Mouse (Mus musculus) kidney, embryonic 15.5 days (tissue): ENCODE data around the gene Eef1akmt2. TPM values are rescaled to one million over a fixed set of nuclear protein-coding genes. Genes with fewer than 3 reads are reported as not detected.

Experiments used
- ATAC-seq: fragments of 200-750 bp; cut with Nextera tagmentation; replicated peaks from 2 replicates; pipeline ENCODE4 v1.8.0; 2017; ENCODE audit warnings: moderate TSS enrichment; ENCODE audit not compliant: low FRiP score
- H3K27ac ChIP-seq: fragments of 300-500 bp; sonication (generic); 2 replicates; pipeline ENCODE4 v1.5.1; 2015; ENCODE audit warnings: mild to moderate bottlenecking, inconsistent platforms
- H3K27me3 ChIP-seq: fragments of 300-500 bp; sonication (generic); 2 replicates; pipeline ENCODE4 v1.6.1; 2015; ENCODE audit warnings: inconsistent platforms
- H3K36me3 ChIP-seq: fragments of 300-500 bp; sonication (generic); 2 replicates; pipeline ENCODE4 v1.6.1; 2015; ENCODE audit warnings: inconsistent platforms
- H3K4me1 ChIP-seq: fragments of 300-500 bp; sonication (generic); 2 replicates; pipeline ENCODE4 v1.6.1; 2015; ENCODE audit warnings: inconsistent platforms
- H3K4me2 ChIP-seq: fragments of 300-500 bp; sonication (generic); 2 replicates; pipeline ENCODE4 v1.6.1; 2015; ENCODE audit warnings: moderate library complexity, mild to moderate bottlenecking, inconsistent platforms
- H3K4me3 ChIP-seq: fragments of 300-500 bp; sonication (generic); replicated peaks from 2 replicates; pipeline ENCODE4 v1.5.1; 2015; ENCODE audit warnings: mild to moderate bottlenecking, inconsistent platforms
- H3K9ac ChIP-seq: fragments of 300-500 bp; sonication (generic); 2 replicates; pipeline ENCODE4 v1.6.1; 2015; ENCODE audit warnings: mild to moderate bottlenecking, inconsistent platforms
- H3K9me3 ChIP-seq: fragments of 300-500 bp; sonication (generic); replicated peaks from 2 replicates; pipeline ENCODE4 v1.6.1; 2016; ENCODE audit warnings: inconsistent platforms
- WGBS: fragments of 180-500 bp; shearing (Covaris S2); methylation state at CpG from one replicate; pipeline ENCODE4 v1.1.7; 2015; ENCODE audit warnings: mixed read lengths; 5-methylcytosine and 5-hydroxymethylcytosine counted together
- polyA plus RNA-seq: library from polyadenylated mRNA; unstranded; fragments of >200 nt; fragmentation: Nextera tagmentation; extraction: Ambion mirVana; gene quantifications from 2 replicates; pipeline ENCODE4 v1.2.1, GENCODE M21; 2015

The Eef1akmt2 gene
- polyA plus RNA-seq, 1 experiment from 2014 or later = 67.9 TPM

- Histone ChIP-seq H3K4me2 (no peak overlapping the region), H3K4me1 (peaks cover 15% of the 10 kb centered on the region), H3K27me3 (no peaks in the 10 kb centered on the region), H3K4me3 (no peak overlapping the region), H3K9ac (no peak overlapping the region), H3K9me3 (no peaks in the 10 kb centered on the region), H3K36me3 (no peaks in the 10 kb centered on the region), H3K27ac (no peak overlapping the region)
- ATAC-seq = no peak
- WGBS = 71% methylated on average over 5 of the region's 5 CpGs
These were observed 5.7 kb upstream of the Eef1akmt2 start for GRCm38 (mm10) chr7:132858043-132858608.

DNA sequence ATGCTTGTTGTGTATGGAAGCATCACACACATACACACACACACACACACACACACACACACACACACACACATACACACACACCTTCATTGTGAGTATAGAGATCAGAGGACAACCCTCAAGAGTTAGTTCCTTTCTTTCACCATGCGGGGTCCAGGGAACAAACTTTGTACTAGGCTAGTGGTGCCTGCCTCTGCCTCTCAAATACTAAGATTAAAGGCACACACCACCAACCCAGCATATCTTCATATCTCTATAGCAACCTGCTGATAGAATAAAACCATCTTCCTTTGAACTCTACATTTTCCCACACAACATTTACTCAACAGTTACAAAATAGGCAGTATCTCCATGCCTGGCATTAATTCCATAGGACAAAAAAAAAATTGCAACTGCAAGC lies 3.6 kb upstream of the Eef1akmt2 start:
- ATAC-seq = no peak

DNA sequence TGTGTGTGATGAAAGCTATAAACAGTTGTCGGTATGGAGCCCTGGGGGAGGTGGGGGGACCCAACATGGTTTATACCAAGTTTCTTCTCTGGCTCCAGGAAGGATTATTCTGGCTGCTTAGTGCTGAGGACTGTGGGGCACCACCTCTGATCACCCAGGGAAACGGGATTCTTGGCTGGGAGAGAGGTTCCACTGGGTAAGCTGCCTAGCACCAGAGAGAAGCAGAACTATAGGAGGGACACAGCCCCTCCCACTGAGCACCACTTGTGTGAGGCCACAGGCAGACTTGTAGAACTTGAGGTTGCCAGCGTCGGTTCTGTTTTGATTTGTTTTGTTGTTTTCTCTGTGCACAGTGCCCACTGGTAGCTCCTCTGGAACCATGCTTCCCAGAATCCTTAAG lies 1.5 kb upstream of the Eef1akmt2 start:
- no peak for ATAC-seq
- H3K36me3 ChIP-seq = peaks cover 16% of the 10 kb centered on the region

More for the DNA sequence above, 3.6 kb upstream of the Eef1akmt2 start:
- H3K4me3 ChIP-seq = no peak overlapping the region
- 83% methylated on average over 1 of the region's 1 CpGs for WGBS
- no peak overlapping the region for H3K27ac ChIP-seq
- no peak overlapping the region for H3K9ac ChIP-seq
- no peaks in the 10 kb centered on the region for H3K36me3 ChIP-seq
- peaks cover 27% of the 10 kb centered on the region for H3K4me1 ChIP-seq
- H3K4me2 ChIP-seq = no peak overlapping the region
- no peaks in the 10 kb centered on the region for H3K9me3 ChIP-seq
- no peaks in the 10 kb centered on the region for H3K27me3 ChIP-seq

GRCm38 (mm10) chr7:132853361-132853760 lies 888 bp upstream of the Eef1akmt2 start:
- Histone ChIP-seq H3K4me3 (no peak overlapping the region), H3K9ac (no peak overlapping the region), H3K4me1 (peaks cover 14% of the 10 kb centered on the region), H3K27ac (no peak overlapping the region), H3K27me3 (no peaks in the 10 kb centered on the region), H3K4me2 (no peak overlapping the region), H3K36me3 (peaks cover 22% of the 10 kb centered on the region), H3K9me3 (no peaks in the 10 kb centered on the region)
- 84% methylated on average over 6 of the region's 6 CpGs for WGBS
- ATAC-seq = no peak

More for the DNA sequence above, 1.5 kb upstream of the Eef1akmt2 start:
- no peaks in the 10 kb centered on the region for H3K27me3 ChIP-seq
- no peaks in the 10 kb centered on the region for H3K9me3 ChIP-seq
- H3K9ac ChIP-seq = no peak overlapping the region
- no peak overlapping the region for H3K27ac ChIP-seq
- H3K4me2 ChIP-seq = no peak overlapping the region
- H3K4me1 ChIP-seq = peaks cover 19% of the 10 kb centered on the region
- no peak overlapping the region for H3K4me3 ChIP-seq
- 73% methylated on average over 4 of the region's 4 CpGs for WGBS

DNA sequence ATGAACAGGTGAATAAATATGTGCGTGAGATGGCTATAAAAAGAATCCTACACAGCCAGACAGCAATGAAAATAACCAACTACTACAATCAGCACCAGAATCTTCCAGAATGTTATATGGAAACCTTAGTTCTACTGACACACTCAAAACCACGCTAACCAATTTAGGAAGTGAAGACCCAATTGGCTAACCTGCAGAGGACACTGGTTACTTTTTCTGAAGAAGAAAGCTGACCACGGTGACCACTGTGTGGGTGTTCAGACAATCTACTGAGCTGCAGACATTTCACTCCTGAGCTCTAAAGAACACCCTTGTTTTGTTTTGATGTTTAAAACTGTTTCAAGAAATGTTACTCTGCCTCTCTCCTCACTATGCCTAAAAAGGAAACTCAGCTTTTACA lies 9.3 kb downstream of the Eef1akmt2 start:
- no peak overlapping the region for H3K9ac ChIP-seq
- peaks cover 64% of the 10 kb centered on the region for H3K36me3 ChIP-seq
- H3K4me3 ChIP-seq = no peak overlapping the region
- no peak for ATAC-seq
- H3K4me2 ChIP-seq = no peak overlapping the region
- no peaks in the 10 kb centered on the region for H3K9me3 ChIP-seq
- no peak overlapping the region for H3K27ac ChIP-seq
- WGBS = 92% methylated on average over 3 of the region's 3 CpGs
- 0 out of 2 replicates have a peak, but pooled peaks cover 3% of the 10 kb centered on the region for H3K4me1 ChIP-seq
- no peaks in the 10 kb centered on the region for H3K27me3 ChIP-seq

- no peak overlapping the region for H3K4me2 ChIP-seq
- H3K4me3 ChIP-seq = no peak overlapping the region
- H3K9ac ChIP-seq = no peak overlapping the region
- WGBS = 93% methylated on average over 1 of the region's 1 CpGs
- H3K4me1 ChIP-seq = 0 out of 2 replicates have a peak, but pooled peaks cover 3% of the 10 kb centered on the region
- H3K36me3 ChIP-seq = peaks cover 60% of the 10 kb centered on the region
- no peak overlapping the region for H3K27ac ChIP-seq
- ATAC-seq = no peak
- no peaks in the 10 kb centered on the region for H3K27me3 ChIP-seq
- H3K9me3 ChIP-seq = no peaks in the 10 kb centered on the region
These were observed 10.0 kb downstream of the Eef1akmt2 start for GRCm38 (mm10) chr7:132842455-132842854.

- no peak overlapping the region for H3K4me3 ChIP-seq
These were observed 11.2 kb downstream of the Eef1akmt2 start for GRCm38 (mm10) chr7:132841287-132841686.

GRCm38 (mm10) chr7:132830955-132831354 lies 21.5 kb downstream of the Eef1akmt2 start:
- 0 out of 2 replicates have a peak overlapping the region, but pooled peaks have one; percentile 1 for H3K4me2 ChIP-seq
- peak overlapping the region; percentile 51; the same call in 1 of the 2 replicates for H3K27ac ChIP-seq
- ATAC-seq = no peak

More at GRCm38 (mm10) chr7:132841287-132841686, 11.2 kb downstream of the Eef1akmt2 start:
- no peak overlapping the region for H3K4me2 ChIP-seq
- H3K4me1 ChIP-seq = 0 out of 2 replicates have a peak, but pooled peaks cover 3% of the 10 kb centered on the region
- no peaks in the 10 kb centered on the region for H3K9me3 ChIP-seq
- WGBS = 62% methylated on average over 5 of the region's 5 CpGs
- no peak overlapping the region for H3K27ac ChIP-seq
- H3K9ac ChIP-seq = no peak overlapping the region
- ATAC-seq = no peak
- no peaks in the 10 kb centered on the region for H3K27me3 ChIP-seq
- peaks cover 61% of the 10 kb centered on the region for H3K36me3 ChIP-seq

GRCm38 (mm10) chr7:132824346-132825022 lies 28.0 kb downstream of the Eef1akmt2 start:
- H3K4me3 ChIP-seq = no peak overlapping the region

More at GRCm38 (mm10) chr7:132830955-132831354, 21.5 kb downstream of the Eef1akmt2 start:
- Histone ChIP-seq H3K9ac (no peak overlapping the region), H3K9me3 (no peaks in the 10 kb centered on the region), H3K4me1 (no peaks in the 10 kb centered on the region), H3K4me3 (no peak overlapping the region), H3K36me3 (peaks cover 60% of the 10 kb centered on the region), H3K27me3 (no peaks in the 10 kb centered on the region)
- 58% methylated on average over 4 of the region's 4 CpGs for WGBS

GRCm38 (mm10) chr7:132823832-132824231 lies 28.6 kb downstream of the Eef1akmt2 start:
- H3K9ac ChIP-seq = no peak overlapping the region
- H3K27me3 ChIP-seq = no peaks in the 10 kb centered on the region
- no peaks in the 10 kb centered on the region for H3K4me1 ChIP-seq
- no peak overlapping the region for H3K27ac ChIP-seq
- ATAC-seq = no peak
- H3K36me3 ChIP-seq = peaks cover 41% of the 10 kb centered on the region
- H3K4me2 ChIP-seq = no peak overlapping the region
- H3K4me3 ChIP-seq = no peak overlapping the region
- no peaks in the 10 kb centered on the region for H3K9me3 ChIP-seq

More at GRCm38 (mm10) chr7:132824346-132825022, 28.0 kb downstream of the Eef1akmt2 start:
- Histone ChIP-seq H3K36me3 (peaks cover 43% of the 10 kb centered on the region), H3K27ac (no peak overlapping the region), H3K4me1 (no peaks in the 10 kb centered on the region), H3K4me2 (no peak overlapping the region), H3K27me3 (no peaks in the 10 kb centered on the region), H3K9me3 (no peaks in the 10 kb centered on the region), H3K9ac (no peak overlapping the region)
- no peak for ATAC-seq
- 17% methylated on average over 1 of the region's 1 CpGs for WGBS

DNA sequence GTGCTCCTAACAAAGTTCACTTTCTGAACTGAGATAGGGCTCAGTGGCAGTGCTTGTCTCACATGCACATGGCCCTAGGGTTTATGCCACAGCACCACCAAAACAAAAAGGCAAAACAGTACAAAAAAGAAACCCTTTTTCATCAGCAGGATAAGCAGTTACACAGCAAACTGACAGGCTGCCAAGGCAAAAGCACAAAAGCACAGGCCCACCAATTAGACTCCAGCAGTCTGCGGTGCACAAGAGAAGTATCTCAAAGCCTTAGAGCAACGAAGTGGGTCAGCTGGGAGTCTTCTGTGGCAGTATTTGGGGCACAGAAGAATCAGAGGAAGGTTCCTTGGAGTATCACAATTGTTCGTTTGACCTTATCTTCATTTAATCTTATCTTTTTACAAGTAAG lies 31.8 kb downstream of the Eef1akmt2 start:
- Histone ChIP-seq H3K9ac (no peak overlapping the region), H3K4me2 (no peak overlapping the region), H3K4me3 (no peak overlapping the region), H3K4me1 (no peaks in the 10 kb centered on the region), H3K27me3 (no peaks in the 10 kb centered on the region), H3K27ac (no peak overlapping the region), H3K9me3 (no peaks in the 10 kb centered on the region), H3K36me3 (peaks cover 14% of the 10 kb centered on the region)
- 88% methylated on average over 3 of the region's 3 CpGs for WGBS
- ATAC-seq = no peak

GRCm38 (mm10) chr7:132817056-132817455 lies 35.4 kb downstream of the Eef1akmt2 start:
- Histone ChIP-seq H3K4me3 (no peak overlapping the region), H3K4me2 (no peak overlapping the region), H3K9ac (no peak overlapping the region), H3K36me3 (0 out of 2 replicates have a peak, but pooled peaks cover 2% of the 10 kb centered on the region), H3K9me3 (no peaks in the 10 kb centered on the region), H3K27me3 (no peaks in the 10 kb centered on the region), H3K27ac (no peak overlapping the region), H3K4me1 (peaks cover 15% of the 10 kb centered on the region)
- ATAC-seq = no peak
- WGBS = 93% methylated on average over 6 of the region's 6 CpGs
